Mouse (Mus musculus) embryonic facial prominence, embryonic 11.5 days (tissue): Measurements from ENCODE around the gene Dusp28. TPM values are rescaled to one million over a fixed set of nuclear protein-coding genes. Genes with fewer than 3 reads are reported as not detected.

Experiments
- ATAC-seq: fragments of 200-750 bp; cut with Nextera tagmentation; replicated peaks from 2 replicates; pipeline ENCODE4 v1.8.0; 2017; ENCODE audit warnings: low read depth; ENCODE audit not compliant: insufficient number of reproducible peaks, low FRiP score, low TSS enrichment
- DNase-seq: peaks from one replicate; pipeline ENCODE4 v3.0.0-alpha.2; 2015; ENCODE audit warnings: low spot score
- H3K27ac ChIP-seq: fragments of 300-500 bp; sonication (generic); replicated peaks from 2 replicates; pipeline ENCODE4 v1.5.1; 2014; ENCODE audit warnings: mild to moderate bottlenecking, low read depth, low read length, control low read depth
- H3K27me3 ChIP-seq: fragments of 300-500 bp; sonication (generic); 2 replicates; pipeline ENCODE4 v1.6.1; 2014; ENCODE audit warnings: mild to moderate bottlenecking, low read length, moderate library complexity, mixed read lengths; ENCODE audit not compliant: control insufficient read depth, insufficient read depth
- H3K36me3 ChIP-seq: fragments of 300-500 bp; sonication (generic); replicated peaks from 2 replicates; pipeline ENCODE4 v1.6.1; 2014; ENCODE audit warnings: low read depth, mild to moderate bottlenecking, low read length, moderate library complexity, mixed read lengths; ENCODE audit not compliant: control insufficient read depth, insufficient read depth
- H3K4me1 ChIP-seq: fragments of 300-500 bp; sonication (generic); 2 replicates; pipeline ENCODE4 v1.6.1; 2014; ENCODE audit warnings: low read length, mixed read lengths; ENCODE audit not compliant: control insufficient read depth, insufficient read depth
- H3K4me2 ChIP-seq: fragments of 300-500 bp; sonication (generic); 2 replicates; pipeline ENCODE4 v1.6.1; 2014; ENCODE audit warnings: low read depth, mild to moderate bottlenecking, control low read depth, low read length, moderate library complexity
- H3K4me3 ChIP-seq: fragments of 300-500 bp; sonication (generic); 2 replicates; pipeline ENCODE4 v1.5.1; 2014; ENCODE audit warnings: low read depth, low read length, control low read depth
- H3K9ac ChIP-seq: fragments of 300-500 bp; sonication (generic); replicated peaks from 2 replicates; pipeline ENCODE4 v1.6.1; 2014; ENCODE audit warnings: mild to moderate bottlenecking, control low read depth, low read length
- H3K9me3 ChIP-seq: fragments of 300-500 bp; sonication (generic); replicated peaks from 2 replicates; pipeline ENCODE4 v1.6.1; 2016; ENCODE audit warnings: mild to moderate bottlenecking, low read length, inconsistent platforms, mixed read lengths; ENCODE audit not compliant: control insufficient read depth
- WGBS: fragments of 180-500 bp; shearing (Covaris S2); extraction: QIAGEN DNeasy Blood & Tissue Kit; methylation state at CpG from one replicate; pipeline ENCODE4 v1.1.7; 2014; 5-methylcytosine and 5-hydroxymethylcytosine counted together
- polyA plus RNA-seq: library from polyadenylated mRNA; unstranded; fragments of >200 nt; fragmentation: Nextera tagmentation; extraction: Ambion mirVana; gene quantifications from 2 replicates; pipeline ENCODE4 v1.2.1, GENCODE M21; 2014

Gene Dusp28
- polyA plus RNA-seq = 7.2 and 10.3 TPM in 2 replicates

DNA sequence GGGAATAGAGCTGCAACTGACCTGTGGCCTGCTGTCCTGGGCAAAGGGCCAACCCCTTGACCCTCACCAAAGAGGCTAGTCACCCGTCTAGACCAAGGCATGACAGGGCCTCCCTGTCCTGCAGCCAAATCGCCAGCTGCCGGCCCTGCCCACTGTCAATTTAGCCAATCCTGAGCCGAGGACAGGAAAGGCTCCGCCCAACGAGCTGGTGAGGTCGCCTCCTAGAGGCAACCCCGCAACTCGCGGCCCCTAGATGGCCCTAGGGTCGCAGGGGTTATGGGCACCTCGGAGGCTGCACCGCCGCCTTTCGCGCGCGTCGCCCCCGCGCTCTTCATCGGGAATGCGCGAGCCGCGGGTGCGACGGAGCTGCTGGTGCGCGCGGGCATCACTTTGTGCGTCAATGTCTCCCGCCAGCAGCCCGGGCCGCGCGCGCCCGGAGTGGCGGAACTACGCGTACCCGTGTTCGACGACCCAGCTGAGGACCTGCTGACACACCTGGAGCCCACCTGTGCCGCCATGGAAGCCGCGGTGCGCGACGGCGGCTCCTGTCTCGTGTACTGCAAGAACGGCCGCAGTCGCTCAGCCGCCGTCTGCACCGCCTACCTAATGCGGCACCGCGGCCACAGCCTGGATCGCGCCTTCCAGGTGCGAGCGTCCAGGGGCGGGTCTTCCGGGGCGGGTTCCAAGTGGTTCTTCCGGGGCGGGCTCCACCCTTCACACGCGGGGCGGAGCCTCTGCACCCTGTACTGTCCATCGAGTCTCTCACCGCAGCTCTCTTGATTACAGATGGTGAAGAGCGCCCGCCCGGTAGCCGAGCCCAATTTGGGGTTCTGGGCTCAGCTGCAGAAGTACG lies at the start of gene Dusp28:
Gene Dusp28 (plus strand): TSS at position 203 of the 853 bp plus-strand sequence.
- peaks cover 3% of the 10 kb centered on the region; the same call in 1 of the 2 replicates for H3K27me3 ChIP-seq
- H3K4me2 ChIP-seq = peak within 1 kb of the TSS; percentile 48
- peak within 1 kb of the TSS; percentile 62 for H3K4me3 ChIP-seq
- under 1% methylated on average over 81 of the region's 81 CpGs for WGBS
- peak; percentile 85 for ATAC-seq
- peak; percentile 92 for DNase-seq
- no peaks in the 10 kb centered on the region for H3K36me3 ChIP-seq
- H3K9ac ChIP-seq = peak within 1 kb of the TSS; percentile 57
- 0 out of 2 replicates have a peak within 1 kb of the TSS, but pooled peaks have one; percentile 38 for H3K27ac ChIP-seq
- H3K9me3 ChIP-seq = no peaks in the 10 kb centered on the region
- peaks cover 8% of the 10 kb centered on the region for H3K4me1 ChIP-seq

DNA sequence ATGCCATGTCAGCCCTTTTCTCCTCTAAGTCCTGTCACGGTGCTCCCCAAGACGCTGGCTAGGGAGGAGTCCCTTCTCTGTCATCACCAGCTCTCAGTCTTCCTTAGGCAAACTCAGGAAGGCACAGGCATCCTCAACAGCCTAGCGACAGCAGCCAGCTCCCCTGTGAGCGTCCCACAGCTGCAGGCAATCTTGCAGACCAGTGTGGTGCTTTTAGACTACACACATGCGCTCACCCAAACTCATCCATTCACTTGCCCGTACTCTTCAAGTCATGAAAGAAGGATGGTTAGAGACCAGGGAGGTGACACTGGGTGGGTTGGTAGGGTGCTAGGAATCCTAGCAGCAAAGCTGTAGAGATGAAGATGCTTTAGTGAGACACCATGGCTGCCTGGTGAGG lies 45.3 kb upstream of the Dusp28 start:
- no peak overlapping the region for H3K9ac ChIP-seq
- H3K4me1 ChIP-seq = no peaks in the 10 kb centered on the region
- WGBS = 66% methylated on average over 6 of the region's 6 CpGs

DNA sequence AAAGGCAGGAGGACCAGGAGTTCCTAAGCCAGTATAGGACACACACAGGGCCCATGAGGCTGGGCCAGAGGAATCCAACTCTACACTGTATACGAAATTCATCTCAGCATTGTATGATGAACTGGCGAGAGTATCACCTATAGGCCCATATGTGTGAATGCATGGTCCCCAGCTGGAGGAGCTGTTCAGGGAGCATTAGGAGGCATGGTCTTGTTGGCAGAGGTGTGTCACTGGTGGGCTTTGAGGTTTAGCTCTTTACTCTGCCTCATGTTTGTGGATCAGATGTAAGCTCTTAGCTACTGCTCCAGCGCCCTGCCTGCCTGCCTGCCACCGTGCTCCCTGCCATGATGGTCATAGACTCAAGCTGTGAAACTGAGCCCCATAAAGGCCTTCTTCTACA lies 43.5 kb upstream of the Dusp28 start:
- 87% methylated on average over 4 of the region's 4 CpGs for WGBS
- DNase-seq (no peak), ATAC-seq (no peak)
- Histone ChIP-seq H3K4me3 (no peak overlapping the region), H3K9ac (no peak overlapping the region), H3K27me3 (no peaks in the 10 kb centered on the region), H3K36me3 (no peaks in the 10 kb centered on the region), H3K27ac (no peak overlapping the region), H3K4me2 (no peak overlapping the region), H3K4me1 (no peaks in the 10 kb centered on the region), H3K9me3 (no peaks in the 10 kb centered on the region)

More for the DNA sequence above, 45.3 kb upstream of the Dusp28 start:
- no peak for ATAC-seq
- Histone ChIP-seq H3K27ac (no peak overlapping the region), H3K4me2 (no peak overlapping the region), H3K27me3 (no peaks in the 10 kb centered on the region), H3K4me3 (no peak overlapping the region), H3K9me3 (no peaks in the 10 kb centered on the region), H3K36me3 (peaks cover 4% of the 10 kb centered on the region)
- no peak for DNase-seq

DNA sequence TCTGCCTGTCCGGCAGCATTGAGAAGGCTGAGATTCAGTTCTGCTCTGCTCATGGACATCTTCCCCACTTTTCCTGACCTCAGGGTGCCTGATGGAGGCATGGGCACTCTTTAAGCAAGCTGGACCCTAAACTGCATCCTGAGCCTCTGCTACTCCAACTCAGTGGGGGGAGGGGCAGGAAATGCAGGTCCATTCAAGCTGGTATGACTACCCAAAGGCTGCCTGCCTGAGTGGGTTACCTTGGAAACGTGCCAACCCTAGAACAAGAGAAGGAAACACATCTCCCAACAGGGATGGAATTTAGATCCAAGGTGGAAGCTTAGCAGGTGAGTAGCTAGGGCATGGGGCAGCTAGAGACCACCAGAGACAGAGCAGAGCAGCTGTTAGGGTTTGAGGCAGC lies 40.6 kb upstream of the Dusp28 start:
- no peak overlapping the region for H3K9ac ChIP-seq
- no peaks in the 10 kb centered on the region for H3K27me3 ChIP-seq
- WGBS = 70% methylated on average over 2 of the region's 2 CpGs
- ATAC-seq = no peak
- H3K4me3 ChIP-seq = no peak overlapping the region
- DNase-seq = no peak
- H3K27ac ChIP-seq = no peak overlapping the region
- no peaks in the 10 kb centered on the region for H3K9me3 ChIP-seq
- H3K36me3 ChIP-seq = no peaks in the 10 kb centered on the region
- H3K4me2 ChIP-seq = no peak overlapping the region
- no peaks in the 10 kb centered on the region for H3K4me1 ChIP-seq

DNA sequence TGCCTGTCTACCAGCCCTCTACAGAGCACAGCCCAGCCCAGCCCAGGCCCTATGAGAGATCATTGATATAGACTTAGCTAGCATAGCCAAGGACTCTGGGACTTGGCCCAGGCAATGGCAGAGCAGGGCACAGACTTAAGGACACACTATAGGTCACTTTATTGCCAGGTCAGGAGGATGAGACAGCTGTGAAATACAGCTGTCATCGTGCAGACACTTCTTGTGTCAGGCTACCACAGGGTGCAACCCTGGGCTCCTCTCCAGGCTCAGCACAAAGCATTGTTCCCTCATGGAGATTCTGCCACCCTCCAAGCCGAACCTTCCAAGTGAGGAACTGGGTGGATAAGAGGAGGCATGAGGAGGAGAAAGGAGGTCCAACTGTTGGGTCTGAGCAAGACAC lies 36.8 kb upstream of the Dusp28 start:
- DNase-seq (no peak), ATAC-seq (no peak)
- Histone ChIP-seq H3K27me3 (no peaks in the 10 kb centered on the region), H3K9ac (no peak overlapping the region), H3K9me3 (no peaks in the 10 kb centered on the region), H3K4me3 (no peak overlapping the region), H3K4me1 (no peaks in the 10 kb centered on the region), H3K27ac (no peak overlapping the region), H3K36me3 (no peaks in the 10 kb centered on the region), H3K4me2 (no peak overlapping the region)
- 74% methylated on average over 2 of the region's 2 CpGs for WGBS

DNA sequence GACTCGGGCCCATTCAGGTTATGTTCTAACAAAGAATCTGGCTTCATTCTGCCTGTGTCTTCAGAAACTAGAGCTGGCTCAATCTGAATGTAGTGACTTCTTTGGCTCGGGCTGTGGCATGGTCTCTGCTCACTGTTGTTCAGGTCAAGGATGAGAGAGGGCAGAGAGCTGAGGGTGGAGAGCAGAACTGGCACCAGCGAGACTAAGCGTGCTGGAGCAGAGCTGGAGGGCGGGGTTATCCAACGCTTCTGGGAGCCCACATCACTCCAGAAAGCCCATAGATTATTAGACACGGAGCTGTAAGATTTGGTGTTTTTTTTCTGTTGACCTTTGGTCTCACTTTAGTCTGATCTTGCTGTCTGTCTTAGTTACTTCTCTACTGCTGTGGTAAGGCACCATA lies 34.1 kb upstream of the Dusp28 start:
- Histone ChIP-seq H3K36me3 (no peaks in the 10 kb centered on the region), H3K4me3 (no peak overlapping the region), H3K4me2 (no peak overlapping the region), H3K4me1 (no peaks in the 10 kb centered on the region), H3K9ac (no peak overlapping the region), H3K9me3 (no peaks in the 10 kb centered on the region), H3K27me3 (no peaks in the 10 kb centered on the region), H3K27ac (no peak overlapping the region)
- DNase-seq = no peak
- 81% methylated on average over 7 of the region's 7 CpGs for WGBS
- ATAC-seq = no peak

DNA sequence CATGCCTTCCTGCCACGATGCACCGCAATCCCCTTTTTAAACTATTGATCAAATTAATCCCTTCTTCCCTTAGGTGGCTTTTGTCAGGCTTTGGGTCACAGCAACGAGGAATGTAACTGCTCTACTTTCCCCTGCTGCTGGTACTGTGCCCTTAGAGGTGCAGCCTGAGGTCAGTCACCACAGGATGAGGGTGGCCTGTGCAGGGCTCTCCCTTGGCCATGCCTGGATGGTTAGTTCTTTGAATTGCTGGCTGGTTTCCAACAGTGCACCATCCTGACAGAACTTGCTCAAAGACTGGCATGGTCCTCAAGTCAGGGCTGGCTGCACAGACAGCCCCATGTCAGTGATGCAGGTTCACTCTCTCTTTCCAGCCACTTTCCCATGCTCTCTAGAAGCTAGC lies 32.8 kb upstream of the Dusp28 start:
- Histone ChIP-seq H3K27ac (no peak overlapping the region), H3K4me2 (no peak overlapping the region), H3K4me1 (no peaks in the 10 kb centered on the region), H3K9ac (no peak overlapping the region), H3K4me3 (no peak overlapping the region), H3K36me3 (no peaks in the 10 kb centered on the region), H3K9me3 (no peaks in the 10 kb centered on the region), H3K27me3 (no peaks in the 10 kb centered on the region)
- DNase-seq (no peak), ATAC-seq (no peak)
- WGBS = 66% methylated on average over 3 of the region's 3 CpGs

DNA sequence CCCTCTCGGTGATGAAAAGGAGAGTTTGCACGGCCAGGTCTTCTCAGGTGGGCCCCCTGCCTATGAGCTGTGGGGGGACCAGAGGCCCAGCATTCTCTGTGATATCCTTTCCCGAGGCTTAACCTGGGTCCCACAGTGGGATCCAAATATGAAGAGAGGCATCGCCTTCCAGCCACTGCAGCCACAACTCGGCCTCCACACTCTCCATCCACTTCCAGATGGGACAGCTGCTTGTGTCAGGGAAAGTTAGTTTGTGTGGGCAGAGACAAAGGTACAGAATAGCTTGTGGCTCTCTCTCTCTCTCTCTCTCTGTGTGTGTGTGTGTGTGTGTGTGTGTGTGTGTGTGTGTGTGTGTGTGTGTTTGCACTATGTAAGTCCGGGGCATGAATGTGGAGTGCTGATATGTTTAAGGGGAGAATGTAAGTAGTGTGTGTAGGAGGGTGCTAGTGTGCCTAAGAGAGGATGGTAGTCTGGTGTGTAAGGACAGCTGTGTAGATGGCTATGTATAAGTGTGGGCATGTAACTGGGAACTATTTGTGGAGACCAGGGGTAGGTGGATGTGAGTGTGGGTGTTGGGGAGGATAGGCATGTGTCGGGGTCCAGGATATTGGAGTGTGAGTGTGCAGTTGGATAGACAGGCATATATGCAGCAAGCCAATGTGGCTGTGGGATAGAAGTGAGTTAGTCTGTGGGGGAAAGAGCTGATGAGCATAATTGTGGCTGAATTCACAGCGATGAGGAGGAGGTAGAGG lies 31.2 kb upstream of the Dusp28 start:
- 82% methylated on average over 8 of the region's 8 CpGs for WGBS
- ATAC-seq (no peak), DNase-seq (no peak)
- no peak overlapping the region for H3K9ac ChIP-seq
- no peaks in the 10 kb centered on the region for H3K27me3 ChIP-seq
- H3K4me2 ChIP-seq = no peak overlapping the region
- H3K9me3 ChIP-seq = no peaks in the 10 kb centered on the region
- no peak overlapping the region for H3K4me3 ChIP-seq
- no peaks in the 10 kb centered on the region for H3K4me1 ChIP-seq
- H3K36me3 ChIP-seq = no peaks in the 10 kb centered on the region
- H3K27ac ChIP-seq = no peak overlapping the region
